9 mouse cellular contexts compared by ENCODE assay signal in genomic region chr16:93834076-93834475, GRCm38 (mm10). TPM values are rescaled to one million over a fixed set of nuclear protein-coding genes. Genes with fewer than 3 reads are reported as not detected.
DNase-seq lines count a peak whose midpoint lies in the region; ATAC-seq lines count a peak whose summit lies in the region.
"Had no signal": no experiment of that assay in that cellular context is flagged by ENCODE, and none has a peak within 500 bp of the region (broad histone marks: within the 10 kb centered on the region; RNA-seq: fewer than 3 reads in every experiment).

No protein-coding gene starts in this region.

- H3K9ac ChIP-seq in hindbrain, embryonic 13.5 days: no peak overlapping the region
- no peak overlapping the region for H3K9ac ChIP-seq in hindbrain, embryonic 11.5 days (ENCODE audit: low read depth, low read length)
- no peak overlapping the region for H3K9ac ChIP-seq in midbrain, embryonic 15.5 days
- no peak overlapping the region for H3K9ac ChIP-seq in midbrain, embryonic 14.5 days (replicated peaks; ENCODE audit: low read length)

- no peak overlapping the region for H3K27ac ChIP-seq in hindbrain, embryonic 13.5 days
- H3K27ac ChIP-seq in hindbrain, embryonic 11.5 days (ENCODE audit: low read depth, low read length): no peak overlapping the region
- H3K27ac ChIP-seq in midbrain, embryonic 15.5 days: no peak overlapping the region
- H3K27ac ChIP-seq in midbrain, embryonic 14.5 days (replicated peaks; ENCODE audit: low read depth, low read length): no peak overlapping the region
- H3K27ac ChIP-seq in embryonic facial prominence, embryonic 10.5 days (replicated peaks): no peak overlapping the region

- WGBS in hindbrain, embryonic 13.5 days: 93% methylated on average over 2 of the region's 2 CpGs
- WGBS in hindbrain, embryonic 11.5 days: 100% methylated on average over 2 of the region's 2 CpGs
- 92% methylated on average over 2 of the region's 2 CpGs for WGBS in midbrain, embryonic 15.5 days
- WGBS in midbrain, embryonic 14.5 days: 97% methylated on average over 2 of the region's 2 CpGs
- WGBS in embryonic facial prominence, embryonic 10.5 days: 93% methylated on average over 2 of the region's 2 CpGs

- no peak for DNase-seq in hindbrain, embryonic 11.5 days (ENCODE audit: low spot score)
- DNase-seq in midbrain, embryonic 14.5 days: no peak
- DNase-seq in embryonic facial prominence, embryonic 10.5 days (ENCODE audit: low spot score): no peak
- no peak for DNase-seq in thymus, postnatal 25 days
- DNase-seq in thymus, postnatal 0 days (ENCODE audit: low spot score): no peak
- DNase-seq: gastrocnemius, postnatal 25 days; kidney, adult 11 months had no signal

- no peaks in the 10 kb centered on the region for H3K9me3 ChIP-seq in hindbrain, embryonic 13.5 days
- H3K9me3 ChIP-seq in hindbrain, embryonic 11.5 days (ENCODE audit: control insufficient read depth, low read length): no peaks in the 10 kb centered on the region
- no peaks in the 10 kb centered on the region for H3K9me3 ChIP-seq in midbrain, embryonic 15.5 days
- H3K9me3 ChIP-seq in midbrain, embryonic 14.5 days (ENCODE audit: control insufficient read depth, low read length): no peaks in the 10 kb centered on the region
- H3K9me3 ChIP-seq in embryonic facial prominence, embryonic 10.5 days: no peaks in the 10 kb centered on the region; the same call in 1 of the 2 replicates

- no peak for ATAC-seq in hindbrain, embryonic 13.5 days (ENCODE audit: low FRiP score)
- ATAC-seq in hindbrain, embryonic 11.5 days (ENCODE audit: low FRiP score): no peak
- no peak for ATAC-seq in midbrain, embryonic 15.5 days (replicated peaks)
- no peak for ATAC-seq in midbrain, embryonic 14.5 days (ENCODE audit: low FRiP score, low TSS enrichment)

- H3K4me2 ChIP-seq in hindbrain, embryonic 13.5 days: peak overlapping the region; percentile 86; the same call in 1 of the 2 replicates
- H3K4me2 ChIP-seq in hindbrain, embryonic 11.5 days (replicated peaks; ENCODE audit: low read depth, low read length): no peak overlapping the region
- 0 out of 2 replicates have a peak overlapping the region, but pooled peaks have one; percentile 88 for H3K4me2 ChIP-seq in midbrain, embryonic 15.5 days
- no peak overlapping the region for H3K4me2 ChIP-seq in midbrain, embryonic 14.5 days (ENCODE audit: low read length)

- H3K27me3 ChIP-seq in hindbrain, embryonic 13.5 days: no peaks in the 10 kb centered on the region
- no peaks in the 10 kb centered on the region for H3K27me3 ChIP-seq in hindbrain, embryonic 11.5 days (ENCODE audit: control insufficient read depth, insufficient read depth, low read length)
- H3K27me3 ChIP-seq in midbrain, embryonic 15.5 days (replicated peaks): peaks cover 6% of the 10 kb centered on the region; the same call in 1 of the 2 replicates
- H3K27me3 ChIP-seq in midbrain, embryonic 14.5 days (ENCODE audit: control insufficient read depth, insufficient read depth, low read length): no peaks in the 10 kb centered on the region
- H3K27me3 ChIP-seq in embryonic facial prominence, embryonic 10.5 days (replicated peaks; ENCODE audit: low read depth, poor library complexity, severe bottlenecking): no peaks in the 10 kb centered on the region

- peaks cover 18% of the 10 kb centered on the region for H3K4me1 ChIP-seq in hindbrain, embryonic 13.5 days (replicated peaks)
- H3K4me1 ChIP-seq in hindbrain, embryonic 11.5 days (replicated peaks; ENCODE audit: control insufficient read depth, insufficient read depth, low read length): no peaks in the 10 kb centered on the region
- H3K4me1 ChIP-seq in midbrain, embryonic 15.5 days: peaks cover 18% of the 10 kb centered on the region
- peaks cover 10% of the 10 kb centered on the region; the same call in 1 of the 2 replicates for H3K4me1 ChIP-seq in midbrain, embryonic 14.5 days (ENCODE audit: control insufficient read depth, insufficient read depth, low read length)
- peaks cover 13% of the 10 kb centered on the region for H3K4me1 ChIP-seq in embryonic facial prominence, embryonic 10.5 days

- no peak overlapping the region for H3K4me3 ChIP-seq in hindbrain, embryonic 13.5 days
- H3K4me3 ChIP-seq in hindbrain, embryonic 11.5 days (ENCODE audit: low read depth, low read length): no peak overlapping the region
- no peak overlapping the region for H3K4me3 ChIP-seq in midbrain, embryonic 15.5 days
- H3K4me3 ChIP-seq in midbrain, embryonic 14.5 days (replicated peaks; ENCODE audit: low read depth, low read length): no peak overlapping the region
- peak overlapping the region; percentile 96; the same call in 1 of the 2 replicates for H3K4me3 ChIP-seq in embryonic facial prominence, embryonic 10.5 days

- peaks cover 3% of the 10 kb centered on the region; the same call in 1 of the 2 replicates for H3K36me3 ChIP-seq in hindbrain, embryonic 13.5 days
- no peaks in the 10 kb centered on the region for H3K36me3 ChIP-seq in hindbrain, embryonic 11.5 days (ENCODE audit: control insufficient read depth, insufficient read depth, low read length)
- H3K36me3 ChIP-seq in midbrain, embryonic 15.5 days (replicated peaks): no peaks in the 10 kb centered on the region
- H3K36me3 ChIP-seq in midbrain, embryonic 14.5 days (ENCODE audit: control insufficient read depth, insufficient read depth, low read length): no peaks in the 10 kb centered on the region
- H3K36me3 ChIP-seq in embryonic facial prominence, embryonic 10.5 days (replicated peaks): peaks cover 40% of the 10 kb centered on the region

RNA-seq across cellular contexts. Expression of gene Morc3, which starts 2.2 kb away (rescaled TPM):
- 34.2 and 42.4 TPM in 2 replicates for polyA plus RNA-seq in hindbrain, embryonic 13.5 days (2015; fragmentation: Nextera tagmentation; extraction: Ambion mirVana)
- polyA plus RNA-seq in hindbrain, embryonic 11.5 days (2014; fragmentation: Nextera tagmentation; extraction: Ambion mirVana): 30.6 and 37.9 TPM in 2 replicates
- polyA plus RNA-seq in midbrain, embryonic 15.5 days (2015; fragmentation: Nextera tagmentation; extraction: Ambion mirVana): 32.8 and 34.1 TPM in 2 replicates
- polyA plus RNA-seq in midbrain, embryonic 14.5 days (2014; fragmentation: Nextera tagmentation; extraction: Ambion mirVana): 36.6 and 37.1 TPM in 2 replicates
- 29.1 and 31.5 TPM in 2 replicates for polyA plus RNA-seq in embryonic facial prominence, embryonic 10.5 days (2016; fragmentation: Nextera tagmentation; extraction: Ambion mirVana)
- 37.9 and 39.9 TPM in 2 replicates for polyA plus RNA-seq in thymus, postnatal 0 days (2015; fragmentation: Nextera tagmentation; extraction: Ambion mirVana)

RNA-seq across cellular contexts. Expression of gene Chaf1b, which starts 49.6 kb away (rescaled TPM):
- 21.4 and 26.5 TPM in 2 replicates for polyA plus RNA-seq in hindbrain, embryonic 13.5 days (2015; fragmentation: Nextera tagmentation; extraction: Ambion mirVana)
- polyA plus RNA-seq in hindbrain, embryonic 11.5 days (2014; fragmentation: Nextera tagmentation; extraction: Ambion mirVana): 87.8 and 91.2 TPM in 2 replicates
- 15.3 and 17.0 TPM in 2 replicates for polyA plus RNA-seq in midbrain, embryonic 15.5 days (2015; fragmentation: Nextera tagmentation; extraction: Ambion mirVana)
- 17.3 and 22.1 TPM in 2 replicates for polyA plus RNA-seq in midbrain, embryonic 14.5 days (2014; fragmentation: Nextera tagmentation; extraction: Ambion mirVana)
- polyA plus RNA-seq in embryonic facial prominence, embryonic 10.5 days (2016; fragmentation: Nextera tagmentation; extraction: Ambion mirVana): 138 and 142 TPM in 2 replicates
- 70.7 and 77.5 TPM in 2 replicates for polyA plus RNA-seq in thymus, postnatal 0 days (2015; fragmentation: Nextera tagmentation; extraction: Ambion mirVana)

Comparison
In these comparisons a context has a peak if more than half of its experiments do, and no peak if none do; other contexts are left out.
1. H3K4me2 ChIP-seq: peak in hindbrain, embryonic 13.5 days (single experiment) and midbrain, embryonic 15.5 days (single experiment); none in hindbrain, embryonic 11.5 days (single experiment) and midbrain, embryonic 14.5 days (single experiment).